Mouse (Mus musculus): ENCODE results near the gene Prrg1. TPM values are rescaled to one million over a fixed set of nuclear protein-coding genes. Genes with fewer than 3 reads are reported as not detected.
A peak's percentile ranks its signal among the peaks of the same experiment; 100 is the strongest.

The Prrg1 gene
- polyA plus RNA-seq (2016; fragmentation: Nextera tagmentation; extraction: Ambion mirVana), result 7.7 and 7.8 TPM in 2 replicates

DNA sequence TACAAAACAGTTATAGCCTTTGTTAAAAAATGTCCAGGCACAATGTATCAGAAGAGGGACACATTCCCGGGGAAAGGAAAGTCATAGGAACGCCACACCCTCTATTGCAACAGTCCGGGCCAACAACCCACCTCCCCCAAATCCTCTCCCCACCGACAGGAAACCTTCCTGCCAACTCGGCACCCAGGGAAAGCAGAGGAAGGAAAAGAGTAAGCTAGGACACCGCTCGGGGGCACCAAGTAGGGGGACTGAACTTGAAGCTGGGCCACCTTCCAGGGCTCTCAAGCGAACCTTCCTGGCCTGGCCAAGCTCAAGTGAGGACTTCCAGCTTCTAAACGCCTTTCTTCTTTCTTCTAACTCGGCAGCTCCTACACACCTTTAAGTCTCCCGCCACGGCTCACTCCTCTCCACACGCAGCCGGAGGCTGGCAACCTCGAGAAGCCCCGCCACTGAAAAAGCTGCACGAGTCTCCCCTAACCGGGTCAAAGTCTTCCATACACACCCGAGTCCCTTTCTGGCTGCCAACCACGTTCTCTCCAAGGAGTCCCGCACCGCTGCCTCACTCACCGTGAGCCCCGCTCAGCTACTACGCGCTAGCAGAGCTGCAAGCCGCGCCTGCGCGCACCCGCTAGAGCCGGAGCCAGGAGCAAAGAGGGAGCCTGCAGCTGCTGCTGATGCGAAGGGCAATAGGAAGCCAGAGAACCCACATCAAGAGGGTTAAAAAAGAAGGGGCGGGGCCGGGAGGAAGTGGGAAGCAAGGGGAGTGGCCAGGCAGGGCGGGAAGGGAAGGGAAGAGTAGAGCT lies at the start of gene Prrg1:
Prrg1 (minus strand) TSS at position 695 of the 803 bp plus-strand sequence.
- peak within 1 kb of the TSS; percentile 65 for H3K27ac ChIP-seq
- H3K9me3 ChIP-seq, result no peaks in the 10 kb centered on the region
- peak; percentile 96 for ATAC-seq (ENCODE audit: low FRiP score)
- H3K4me3 ChIP-seq (replicated peaks), result peak within 1 kb of the TSS; percentile 48
- H3K27me3 ChIP-seq, result no peaks in the 10 kb centered on the region
- H3K4me2 ChIP-seq, result peak within 1 kb of the TSS; percentile 49
- H3K9ac ChIP-seq, result peak within 1 kb of the TSS; percentile 54
- no peaks in the 10 kb centered on the region for H3K4me1 ChIP-seq
- H3K36me3 ChIP-seq (replicated peaks), result no peaks in the 10 kb centered on the region
- 17% methylated on average over 31 of the region's 36 CpGs for WGBS

DNA sequence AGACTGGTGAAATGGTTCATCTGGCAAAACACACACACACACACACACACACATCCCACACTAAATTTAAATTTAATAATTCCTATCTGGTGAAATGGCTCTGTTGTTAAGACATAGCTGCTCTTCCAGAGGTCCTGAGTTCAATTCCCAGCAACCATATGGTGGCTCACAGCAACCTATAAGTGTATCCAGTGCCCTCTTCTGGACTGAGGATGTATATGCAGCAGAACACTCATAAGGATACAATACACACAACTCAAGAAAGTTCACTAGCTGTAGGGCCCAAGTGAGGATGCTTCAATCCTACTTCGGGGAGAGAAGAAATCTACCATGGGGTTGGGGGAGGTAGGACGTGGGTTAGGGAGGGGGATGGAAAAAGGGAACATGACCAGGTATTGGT lies 22.1 kb upstream of the Prrg1 start:
- H3K36me3 ChIP-seq (replicated peaks), result no peaks in the 10 kb centered on the region
- H3K4me3 ChIP-seq (replicated peaks), result no peak overlapping the region
- no peak overlapping the region for H3K9ac ChIP-seq
- H3K4me1 ChIP-seq, result no peaks in the 10 kb centered on the region
- no peaks in the 10 kb centered on the region for H3K9me3 ChIP-seq
- no peak for ATAC-seq (ENCODE audit: low FRiP score)
- 61% methylated on average over 2 of the region's 2 CpGs for WGBS
- no peak overlapping the region for H3K27ac ChIP-seq
- H3K4me2 ChIP-seq, result no peak overlapping the region
- no peaks in the 10 kb centered on the region for H3K27me3 ChIP-seq

- ATAC-seq (ENCODE audit: low FRiP score), result no peak
- Histone ChIP-seq H3K4me1 (no peaks in the 10 kb centered on the region), H3K36me3 (replicated peaks) (no peaks in the 10 kb centered on the region), H3K4me2 (no peak overlapping the region), H3K9me3 (no peaks in the 10 kb centered on the region), H3K4me3 (replicated peaks) (no peak overlapping the region), H3K27ac (no peak overlapping the region), H3K9ac (no peak overlapping the region), H3K27me3 (no peaks in the 10 kb centered on the region)
- 74% methylated on average over 2 of the region's 2 CpGs for WGBS
These were observed 9.4 kb upstream of the Prrg1 start for GRCm38 (mm10) chrX:78593138-78593537.

- Histone ChIP-seq H3K9ac (peak overlapping the region; percentile 54; the same call in 1 of the 2 replicates), H3K27me3 (no peaks in the 10 kb centered on the region), H3K9me3 (no peaks in the 10 kb centered on the region), H3K27ac (peak overlapping the region; percentile 65), H3K4me3 (replicated peaks) (peak overlapping the region; percentile 48), H3K4me2 (peak overlapping the region; percentile 49), H3K4me1 (no peaks in the 10 kb centered on the region), H3K36me3 (replicated peaks) (no peaks in the 10 kb centered on the region)
- peak; percentile 75 for ATAC-seq (ENCODE audit: low FRiP score)
- 14% methylated on average over 7 of the region's 21 CpGs for WGBS
These were observed 868 bp downstream of the Prrg1 start for GRCm38 (mm10) chrX:78582854-78583201.

GRCm38 (mm10) chrX:78563451-78563850 lies 20.2 kb downstream of the Prrg1 start:
- ATAC-seq (ENCODE audit: low FRiP score), result no peak
- Histone ChIP-seq H3K4me1 (no peaks in the 10 kb centered on the region), H3K4me3 (replicated peaks) (no peak overlapping the region), H3K9ac (no peak overlapping the region), H3K36me3 (replicated peaks) (no peaks in the 10 kb centered on the region), H3K27me3 (no peaks in the 10 kb centered on the region), H3K4me2 (no peak overlapping the region), H3K9me3 (no peaks in the 10 kb centered on the region), H3K27ac (no peak overlapping the region)
- 55% methylated on average over 2 of the region's 2 CpGs for WGBS

GRCm38 (mm10) chrX:78553399-78553798 lies 30.3 kb downstream of the Prrg1 start:
- no peak for ATAC-seq (ENCODE audit: low FRiP score)
- WGBS, result 92% methylated on average over 2 of the region's 2 CpGs
- H3K9ac ChIP-seq, result no peak overlapping the region

GRCm38 (mm10) chrX:78552704-78553103 lies 31.0 kb downstream of the Prrg1 start:
- Histone ChIP-seq H3K4me1 (no peaks in the 10 kb centered on the region), H3K4me2 (no peak overlapping the region), H3K9ac (no peak overlapping the region), H3K4me3 (replicated peaks) (no peak overlapping the region), H3K9me3 (no peaks in the 10 kb centered on the region), H3K36me3 (replicated peaks) (no peaks in the 10 kb centered on the region), H3K27me3 (no peaks in the 10 kb centered on the region), H3K27ac (no peak overlapping the region)
- WGBS, result 45% methylated on average over 1 of the region's 1 CpGs
- ATAC-seq (ENCODE audit: low FRiP score), result no peak

More at GRCm38 (mm10) chrX:78553399-78553798, 30.3 kb downstream of the Prrg1 start:
- Histone ChIP-seq H3K4me1 (no peaks in the 10 kb centered on the region), H3K9me3 (no peaks in the 10 kb centered on the region), H3K4me3 (replicated peaks) (no peak overlapping the region), H3K27me3 (no peaks in the 10 kb centered on the region), H3K27ac (no peak overlapping the region), H3K4me2 (no peak overlapping the region), H3K36me3 (replicated peaks) (no peaks in the 10 kb centered on the region)

DNA sequence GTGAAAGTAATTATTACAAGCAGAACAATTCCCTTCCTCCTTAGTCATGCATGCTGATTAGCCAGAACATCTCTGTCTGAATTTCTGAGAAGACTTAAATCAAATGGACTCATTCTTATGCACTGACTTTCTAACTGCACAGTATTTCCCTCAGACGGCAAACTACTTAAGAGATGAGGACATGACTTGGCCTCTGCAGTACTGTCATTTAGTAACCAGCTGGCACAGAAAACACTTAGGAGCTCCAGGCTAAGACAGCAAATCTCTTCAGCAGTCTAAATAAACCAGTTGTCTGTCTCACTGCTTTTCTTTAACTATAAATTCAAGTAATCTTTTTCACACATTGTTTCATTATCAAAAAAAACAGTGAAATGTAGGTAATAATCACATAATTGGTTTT lies 36.0 kb downstream of the Prrg1 start:
- WGBS, result 54% methylated on average over 1 of the region's 1 CpGs
- no peak overlapping the region for H3K4me2 ChIP-seq

DNA sequence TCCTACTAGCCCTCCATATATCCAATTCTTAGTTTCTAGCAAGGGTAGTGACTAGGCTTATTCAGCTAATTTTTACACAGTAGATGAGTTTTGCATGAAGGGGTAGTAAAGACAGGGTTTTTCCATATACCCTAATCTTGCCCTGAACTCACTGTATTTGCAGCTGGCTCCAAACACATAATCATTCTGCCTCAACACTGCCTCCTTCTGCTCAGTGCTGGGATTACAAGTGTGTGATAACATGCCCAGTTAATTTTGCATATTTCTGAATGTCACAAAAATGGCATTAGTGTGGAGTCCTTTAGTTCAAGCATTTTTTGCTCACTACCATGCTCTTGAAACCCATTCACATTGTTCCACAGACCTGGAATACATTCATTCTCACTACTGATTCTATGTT lies 44.0 kb downstream of the Prrg1 start:
- H3K27ac ChIP-seq, result no peak overlapping the region
- no peaks in the 10 kb centered on the region for H3K9me3 ChIP-seq
- H3K4me1 ChIP-seq, result no peaks in the 10 kb centered on the region
- no peaks in the 10 kb centered on the region for H3K27me3 ChIP-seq
- H3K9ac ChIP-seq, result no peak overlapping the region
- H3K4me2 ChIP-seq, result no peak overlapping the region
- H3K4me3 ChIP-seq (replicated peaks), result no peak overlapping the region
- no peaks in the 10 kb centered on the region for H3K36me3 ChIP-seq (replicated peaks)
- ATAC-seq (ENCODE audit: low FRiP score), result no peak

More for the DNA sequence above, 36.0 kb downstream of the Prrg1 start:
- no peaks in the 10 kb centered on the region for H3K9me3 ChIP-seq
- H3K36me3 ChIP-seq (replicated peaks), result no peaks in the 10 kb centered on the region
- no peak overlapping the region for H3K9ac ChIP-seq
- no peak for ATAC-seq (ENCODE audit: low FRiP score)
- no peak overlapping the region for H3K4me3 ChIP-seq (replicated peaks)
- no peaks in the 10 kb centered on the region for H3K27me3 ChIP-seq
- no peak overlapping the region for H3K27ac ChIP-seq
- no peaks in the 10 kb centered on the region for H3K4me1 ChIP-seq

- Histone ChIP-seq H3K9ac (no peak overlapping the region), H3K4me2 (no peak overlapping the region), H3K9me3 (no peaks in the 10 kb centered on the region), H3K4me1 (no peaks in the 10 kb centered on the region), H3K27me3 (no peaks in the 10 kb centered on the region), H3K27ac (no peak overlapping the region), H3K4me3 (replicated peaks) (no peak overlapping the region), H3K36me3 (replicated peaks) (no peaks in the 10 kb centered on the region)
- ATAC-seq (ENCODE audit: low FRiP score), result no peak
- WGBS, result 73% methylated on average over 2 of the region's 2 CpGs
These were observed 44.9 kb downstream of the Prrg1 start for GRCm38 (mm10) chrX:78538632-78539316.

GRCm38 (mm10) chrX:78518301-78518700 lies 65.4 kb downstream of the Prrg1 start:
- no peak for ATAC-seq (ENCODE audit: low FRiP score)

GRCm38 (mm10) chrX:78482987-78483386 lies 100.7 kb downstream of the Prrg1 start:
- Histone ChIP-seq H3K9me3 (no peaks in the 10 kb centered on the region), H3K36me3 (replicated peaks) (no peaks in the 10 kb centered on the region), H3K4me2 (no peak overlapping the region), H3K9ac (no peak overlapping the region), H3K4me1 (no peaks in the 10 kb centered on the region), H3K4me3 (replicated peaks) (no peak overlapping the region), H3K27ac (no peak overlapping the region), H3K27me3 (no peaks in the 10 kb centered on the region)
- WGBS, result 93% methylated on average over 2 of the region's 2 CpGs
- ATAC-seq (ENCODE audit: low FRiP score), result no peak

More at GRCm38 (mm10) chrX:78518301-78518700, 65.4 kb downstream of the Prrg1 start:
- Histone ChIP-seq H3K27me3 (no peaks in the 10 kb centered on the region), H3K9ac (no peak overlapping the region), H3K9me3 (no peaks in the 10 kb centered on the region), H3K27ac (no peak overlapping the region), H3K4me2 (no peak overlapping the region), H3K4me3 (replicated peaks) (no peak overlapping the region), H3K4me1 (no peaks in the 10 kb centered on the region), H3K36me3 (replicated peaks) (no peaks in the 10 kb centered on the region)
- WGBS, result 94% methylated on average over 2 of the region's 2 CpGs

GRCm38 (mm10) chrX:78479710-78480109 lies 104.0 kb downstream of the Prrg1 start:
- Histone ChIP-seq H3K9ac (no peak overlapping the region), H3K27me3 (no peaks in the 10 kb centered on the region), H3K9me3 (no peaks in the 10 kb centered on the region), H3K27ac (no peak overlapping the region), H3K4me3 (replicated peaks) (no peak overlapping the region), H3K4me1 (no peaks in the 10 kb centered on the region), H3K4me2 (no peak overlapping the region), H3K36me3 (replicated peaks) (no peaks in the 10 kb centered on the region)
- no peak for ATAC-seq (ENCODE audit: low FRiP score)
- 74% methylated on average over 3 of the region's 3 CpGs for WGBS

Data from forebrain, embryonic 12.5 days (tissue).